Mouse (Mus musculus) stomach, embryonic 14.5 days (tissue): ENCODE measurements around the gene Lamb1. TPM values are rescaled to one million over a fixed set of nuclear protein-coding genes. Genes with fewer than 3 reads are reported as not detected.

Experiments
- ATAC-seq: fragments of 200-750 bp; cut with Nextera tagmentation; 2 replicates; pipeline ENCODE4 v1.8.0; 2017; ENCODE audit warnings: low read depth, moderate TSS enrichment; ENCODE audit not compliant: insufficient number of reproducible peaks, insufficient read depth, low FRiP score
- H3K27ac ChIP-seq: fragments of 300-500 bp; sonication (generic); 2 replicates; pipeline ENCODE4 v1.5.1; 2014; ENCODE audit warnings: mild to moderate bottlenecking, low read length, moderate library complexity, mixed read lengths
- H3K27me3 ChIP-seq: fragments of 300-500 bp; sonication (generic); 2 replicates; pipeline ENCODE4 v1.6.1; 2014; ENCODE audit warnings: low read length, control low read depth, mixed read lengths; ENCODE audit not compliant: control insufficient read depth, insufficient read depth
- H3K36me3 ChIP-seq: fragments of 300-500 bp; sonication (generic); 2 replicates; pipeline ENCODE4 v1.6.1; 2014; ENCODE audit warnings: mild to moderate bottlenecking, control low read depth, low read length, moderate library complexity, mixed read lengths; ENCODE audit not compliant: control insufficient read depth, insufficient read depth
- H3K4me1 ChIP-seq: fragments of 300-500 bp; sonication (generic); 2 replicates; pipeline ENCODE4 v1.6.1; 2014; ENCODE audit warnings: low read length, control low read depth, mixed read lengths; ENCODE audit not compliant: control insufficient read depth, insufficient read depth
- H3K4me2 ChIP-seq: fragments of 300-500 bp; sonication (generic); replicated peaks from 2 replicates; pipeline ENCODE4 v1.6.1; 2014; ENCODE audit warnings: low read depth, low read length, control low read depth
- H3K4me3 ChIP-seq: fragments of 300-500 bp; sonication (generic); 2 replicates; pipeline ENCODE4 v1.5.1; 2014; ENCODE audit warnings: low read depth, low read length, control low read depth
- H3K9ac ChIP-seq: fragments of 300-500 bp; sonication (generic); replicated peaks from 2 replicates; pipeline ENCODE4 v1.6.1; 2014; ENCODE audit warnings: low read depth, mild to moderate bottlenecking, control low read depth, low read length, moderate library complexity, mixed read lengths
- H3K9me3 ChIP-seq: fragments of 300-500 bp; sonication (generic); 2 replicates; pipeline ENCODE4 v1.6.1; 2016; ENCODE audit warnings: low read depth, low read length, control low read depth; ENCODE audit not compliant: control insufficient read depth
- WGBS: fragments of 180-500 bp; shearing (Covaris S2); extraction: QIAGEN DNeasy Blood & Tissue Kit; methylation state at CpG from one replicate; pipeline ENCODE4 v1.1.7; 2014; 5-methylcytosine and 5-hydroxymethylcytosine counted together
- polyA plus RNA-seq: library from polyadenylated mRNA; unstranded; fragments of >200 nt; fragmentation: Nextera tagmentation; extraction: Ambion mirVana; gene quantifications from 2 replicates; pipeline ENCODE4 v1.2.1, GENCODE M21; 2014

Gene Lamb1
- polyA plus RNA-seq, 1 experiment from 2014 or later, result 98.2 TPM

- ATAC-seq, result no peak
- Histone ChIP-seq H3K9me3 (no peaks in the 10 kb centered on the region), H3K4me1 (peaks cover 5% of the 10 kb centered on the region; the same call in 1 of the 2 replicates), H3K27ac (peak overlapping the region; percentile 49; the same call in 1 of the 2 replicates), H3K36me3 (no peaks in the 10 kb centered on the region), H3K4me3 (no peak overlapping the region), H3K9ac (no peak overlapping the region), H3K27me3 (no peaks in the 10 kb centered on the region), H3K4me2 (no peak overlapping the region)
- 28% methylated on average over 7 of the region's 7 CpGs for WGBS
Measured at GRCm38 (mm10) chr12:31228878-31229277, 36.2 kb upstream of the Lamb1 start.

GRCm38 (mm10) chr12:31232635-31233034, 32.4 kb upstream of the Lamb1 start:
- Histone ChIP-seq H3K4me3 (no peak overlapping the region), H3K36me3 (no peaks in the 10 kb centered on the region), H3K27me3 (no peaks in the 10 kb centered on the region), H3K9me3 (no peaks in the 10 kb centered on the region), H3K9ac (no peak overlapping the region), H3K4me2 (no peak overlapping the region), H3K4me1 (peaks cover 12% of the 10 kb centered on the region; the same call in 1 of the 2 replicates), H3K27ac (no peak overlapping the region)
- 100% methylated on average over 1 of the region's 1 CpGs for WGBS
- ATAC-seq, result no peak

- Histone ChIP-seq H3K36me3 (no peaks in the 10 kb centered on the region), H3K4me2 (no peak overlapping the region), H3K4me3 (no peak overlapping the region), H3K9ac (no peak overlapping the region), H3K4me1 (0 out of 2 replicates have a peak, but pooled peaks cover 7% of the 10 kb centered on the region), H3K27ac (no peak overlapping the region), H3K27me3 (no peaks in the 10 kb centered on the region), H3K9me3 (no peaks in the 10 kb centered on the region)
- ATAC-seq, result no peak
- WGBS, result 89% methylated on average over 6 of the region's 6 CpGs
Measured at GRCm38 (mm10) chr12:31235018-31235417, 30.0 kb upstream of the Lamb1 start.

- WGBS, result 67% methylated on average over 12 of the region's 12 CpGs
- H3K36me3 ChIP-seq, result no peaks in the 10 kb centered on the region
- ATAC-seq, result no peak
- no peak overlapping the region for H3K4me2 ChIP-seq
- 0 out of 2 replicates have a peak, but pooled peaks cover 7% of the 10 kb centered on the region for H3K4me1 ChIP-seq
- H3K4me3 ChIP-seq, result no peak overlapping the region
- no peaks in the 10 kb centered on the region for H3K27me3 ChIP-seq
- no peak overlapping the region for H3K9ac ChIP-seq
- no peak overlapping the region for H3K27ac ChIP-seq
- H3K9me3 ChIP-seq, result no peaks in the 10 kb centered on the region
Measured at GRCm38 (mm10) chr12:31236861-31237595, 28.0 kb upstream of the Lamb1 start.

- Histone ChIP-seq H3K36me3 (no peaks in the 10 kb centered on the region), H3K4me3 (no peak overlapping the region), H3K9ac (no peak overlapping the region), H3K4me1 (0 out of 2 replicates have a peak, but pooled peaks cover 10% of the 10 kb centered on the region), H3K4me2 (no peak overlapping the region), H3K27ac (no peak overlapping the region), H3K27me3 (no peaks in the 10 kb centered on the region), H3K9me3 (no peaks in the 10 kb centered on the region)
- ATAC-seq, result no peak
- WGBS, result 74% methylated on average over 3 of the region's 3 CpGs
Measured at GRCm38 (mm10) chr12:31239031-31239583, 25.9 kb upstream of the Lamb1 start.

- Histone ChIP-seq H3K9ac (no peak overlapping the region), H3K36me3 (no peaks in the 10 kb centered on the region), H3K4me3 (no peak overlapping the region), H3K9me3 (no peaks in the 10 kb centered on the region), H3K4me2 (no peak overlapping the region), H3K27ac (no peak overlapping the region), H3K4me1 (0 out of 2 replicates have a peak, but pooled peaks cover 10% of the 10 kb centered on the region), H3K27me3 (no peaks in the 10 kb centered on the region)
- WGBS, result 56% methylated on average over 4 of the region's 4 CpGs
- no peak for ATAC-seq
Measured at GRCm38 (mm10) chr12:31239798-31240197, 25.2 kb upstream of the Lamb1 start.

- Histone ChIP-seq H3K4me3 (no peak within 1 kb of the TSS), H3K9ac (no peak within 1 kb of the TSS)
Measured at GRCm38 (mm10) chr12:31240470-31240869, 24.6 kb upstream of the Lamb1 start, which contains the start of gene Gm6993. Gene Gm6993, plus strand, starts transcription at chr12:31240770.

GRCm38 (mm10) chr12:31241595-31242342, 23.3 kb upstream of the Lamb1 start:
- Histone ChIP-seq H3K4me1 (peaks cover 16% of the 10 kb centered on the region), H3K27me3 (no peaks in the 10 kb centered on the region), H3K36me3 (no peaks in the 10 kb centered on the region), H3K4me2 (no peak overlapping the region), H3K4me3 (no peak overlapping the region), H3K9ac (no peak overlapping the region), H3K27ac (no peak overlapping the region), H3K9me3 (no peaks in the 10 kb centered on the region)
- no peak for ATAC-seq
- WGBS, result 46% methylated on average over 6 of the region's 6 CpGs

More at GRCm38 (mm10) chr12:31240470-31240869, 24.6 kb upstream of the Lamb1 start, which contains the start of gene Gm6993:
- Histone ChIP-seq H3K4me2 (no peak within 1 kb of the TSS), H3K27me3 (no peaks in the 10 kb centered on the region), H3K9me3 (no peaks in the 10 kb centered on the region), H3K36me3 (no peaks in the 10 kb centered on the region), H3K4me1 (0 out of 2 replicates have a peak, but pooled peaks cover 10% of the 10 kb centered on the region), H3K27ac (no peak within 1 kb of the TSS)
- 86% methylated on average over 5 of the region's 5 CpGs for WGBS
- no peak for ATAC-seq
